Mouse (Mus musculus) stomach, embryonic 15.5 days (tissue): ENCODE data around the gene Kat2a. TPM values are rescaled to one million over a fixed set of nuclear protein-coding genes. Genes with fewer than 3 reads are reported as not detected.
A peak's percentile ranks its signal among the peaks of the same experiment; 100 is the strongest.

Experiments
- ATAC-seq: fragments of 200-750 bp; cut with Nextera tagmentation; 2 replicates; pipeline ENCODE4 v1.8.0; 2017; ENCODE audit warnings: low read depth, moderate number of reproducible peaks, moderate TSS enrichment; ENCODE audit not compliant: insufficient read depth, low FRiP score
- H3K27ac ChIP-seq: fragments of 300-500 bp; sonication (generic); 2 replicates; pipeline ENCODE4 v1.5.1; 2015; ENCODE audit warnings: mild to moderate bottlenecking, inconsistent platforms
- H3K27me3 ChIP-seq: fragments of 300-500 bp; sonication (generic); replicated peaks from 2 replicates; pipeline ENCODE4 v1.6.1; 2015; ENCODE audit warnings: inconsistent platforms
- H3K36me3 ChIP-seq: fragments of 300-500 bp; sonication (generic); 2 replicates; pipeline ENCODE4 v1.6.1; 2015; ENCODE audit warnings: inconsistent platforms
- H3K4me1 ChIP-seq: fragments of 300-500 bp; sonication (generic); 2 replicates; pipeline ENCODE4 v1.6.1; 2015; ENCODE audit warnings: inconsistent platforms
- H3K4me2 ChIP-seq: fragments of 300-500 bp; sonication (generic); 2 replicates; pipeline ENCODE4 v1.6.1; 2015; ENCODE audit warnings: mild to moderate bottlenecking, inconsistent platforms
- H3K4me3 ChIP-seq: fragments of 300-500 bp; sonication (generic); replicated peaks from 2 replicates; pipeline ENCODE4 v1.5.1; 2015; ENCODE audit warnings: inconsistent platforms
- H3K9ac ChIP-seq: fragments of 300-500 bp; sonication (generic); 2 replicates; pipeline ENCODE4 v1.6.1; 2015; ENCODE audit warnings: inconsistent platforms
- H3K9me3 ChIP-seq: fragments of 300-500 bp; sonication (generic); 2 replicates; pipeline ENCODE4 v1.6.1; 2016; ENCODE audit warnings: inconsistent platforms
- WGBS: fragments of 180-500 bp; shearing (Covaris S2); methylation state at CpG from one replicate; pipeline ENCODE4 v1.1.7; 2015; 5-methylcytosine and 5-hydroxymethylcytosine counted together
- polyA plus RNA-seq: library from polyadenylated mRNA; unstranded; fragments of >200 nt; fragmentation: Nextera tagmentation; extraction: Ambion mirVana; gene quantifications from 2 replicates; pipeline ENCODE4 v1.2.1, GENCODE M21; 2015

Kat2a gene
- polyA plus RNA-seq, 1 experiment from 2014 or later, result 47.3 TPM

DNA sequence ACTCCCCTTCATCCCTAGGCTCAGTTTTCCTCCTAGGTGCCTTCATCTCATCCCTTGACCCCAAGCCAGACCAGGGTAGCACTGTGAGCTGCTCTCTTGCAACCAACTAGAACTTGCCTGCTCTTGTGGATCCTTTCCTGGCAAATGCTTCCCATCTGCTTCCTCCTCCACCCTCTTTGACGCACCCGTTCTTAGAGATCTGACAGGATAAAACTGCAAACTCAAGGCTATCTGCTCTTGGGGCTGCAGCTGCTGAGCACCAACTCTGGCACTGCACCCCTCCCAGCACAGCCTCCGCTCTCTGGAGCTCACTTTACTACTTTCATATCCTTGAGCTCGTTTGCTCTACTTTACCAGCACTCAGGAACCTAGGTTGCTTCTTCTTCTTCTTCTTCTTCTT, 36.4 kb upstream of the Kat2a start:
- no peak overlapping the region for H3K4me3 ChIP-seq
- H3K9me3 ChIP-seq, result no peaks in the 10 kb centered on the region
- 62% methylated on average over 4 of the region's 4 CpGs for WGBS
- no peak overlapping the region for H3K27ac ChIP-seq
- ATAC-seq, result no peak
- peaks cover 21% of the 10 kb centered on the region; the same call in 1 of the 2 replicates for H3K27me3 ChIP-seq
- no peak overlapping the region for H3K4me2 ChIP-seq
- H3K36me3 ChIP-seq, result no peaks in the 10 kb centered on the region
- no peak overlapping the region for H3K9ac ChIP-seq
- no peaks in the 10 kb centered on the region for H3K4me1 ChIP-seq

GRCm38 (mm10) chr11:100747114-100747513, 34.8 kb upstream of the Kat2a start:
- Histone ChIP-seq H3K4me1 (no peaks in the 10 kb centered on the region), H3K27ac (no peak overlapping the region), H3K27me3 (peaks cover 21% of the 10 kb centered on the region; the same call in 1 of the 2 replicates), H3K9ac (no peak overlapping the region), H3K9me3 (no peaks in the 10 kb centered on the region), H3K4me2 (no peak overlapping the region), H3K36me3 (no peaks in the 10 kb centered on the region), H3K4me3 (no peak overlapping the region)
- WGBS, result 65% methylated on average over 5 of the region's 5 CpGs
- ATAC-seq, result no peak

DNA sequence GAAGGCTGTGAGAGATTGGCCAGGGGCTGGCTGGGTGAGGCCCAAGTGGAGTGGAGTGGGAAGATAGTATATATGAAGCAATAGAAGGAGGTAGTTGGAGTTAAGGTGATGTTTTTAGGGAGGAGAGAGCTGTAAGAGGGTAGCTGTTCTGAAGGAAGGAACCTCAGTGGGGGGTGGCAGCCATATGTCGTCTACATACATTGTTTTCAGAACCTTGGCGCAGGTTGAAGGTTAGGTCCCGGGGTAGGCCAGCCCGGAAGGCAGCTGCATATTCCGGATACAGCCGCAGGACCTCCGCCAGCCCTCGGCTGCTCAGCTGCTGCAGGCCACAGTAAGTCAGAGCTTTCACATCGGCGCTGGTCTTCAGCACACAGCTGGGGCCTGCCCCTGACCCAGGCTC, 34.3 kb upstream of the Kat2a start:
- Histone ChIP-seq H3K27ac (no peak overlapping the region), H3K4me1 (no peaks in the 10 kb centered on the region), H3K27me3 (peaks cover 21% of the 10 kb centered on the region; the same call in 1 of the 2 replicates), H3K36me3 (no peaks in the 10 kb centered on the region), H3K4me3 (no peak overlapping the region), H3K4me2 (no peak overlapping the region), H3K9me3 (no peaks in the 10 kb centered on the region), H3K9ac (no peak overlapping the region)
- ATAC-seq, result no peak
- 80% methylated on average over 10 of the region's 10 CpGs for WGBS

DNA sequence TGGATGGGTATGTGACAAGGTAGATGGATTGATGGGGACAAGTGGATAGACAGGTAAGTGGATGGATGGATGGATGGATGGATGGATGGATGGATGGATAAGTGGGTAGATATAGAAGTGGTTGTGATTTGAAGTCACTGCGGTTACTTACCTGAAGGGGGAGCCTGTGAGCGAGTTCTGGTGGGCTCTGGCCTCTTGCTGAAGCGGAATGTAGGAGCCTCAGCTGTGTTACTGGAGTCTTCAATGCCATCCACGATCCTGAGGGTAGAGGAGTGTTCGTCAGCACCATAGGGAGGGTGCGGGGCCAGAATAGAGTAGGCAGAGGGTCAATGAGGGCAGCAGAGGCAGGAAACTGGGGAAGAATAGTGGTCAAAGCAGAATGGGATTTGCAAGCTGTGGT, 32.8 kb upstream of the Kat2a start:
- ATAC-seq, result no peak

GRCm38 (mm10) chr11:100741348-100741747, 29.1 kb upstream of the Kat2a start:
- Histone ChIP-seq H3K27me3 (no peaks in the 10 kb centered on the region), H3K36me3 (no peaks in the 10 kb centered on the region), H3K9me3 (no peaks in the 10 kb centered on the region), H3K4me3 (no peak overlapping the region), H3K9ac (no peak overlapping the region), H3K4me1 (peaks cover 12% of the 10 kb centered on the region), H3K4me2 (no peak overlapping the region), H3K27ac (no peak overlapping the region)
- no peak for ATAC-seq
- 65% methylated on average over 6 of the region's 6 CpGs for WGBS

More for the DNA sequence above, 32.8 kb upstream of the Kat2a start:
- no peak overlapping the region for H3K4me3 ChIP-seq
- no peak overlapping the region for H3K27ac ChIP-seq
- no peak overlapping the region for H3K4me2 ChIP-seq
- peaks cover 19% of the 10 kb centered on the region; the same call in 1 of the 2 replicates for H3K27me3 ChIP-seq
- H3K9ac ChIP-seq, result no peak overlapping the region
- H3K36me3 ChIP-seq, result no peaks in the 10 kb centered on the region
- H3K4me1 ChIP-seq, result no peaks in the 10 kb centered on the region
- no peaks in the 10 kb centered on the region for H3K9me3 ChIP-seq
- WGBS, result 13% methylated on average over 6 of the region's 6 CpGs

GRCm38 (mm10) chr11:100738749-100739148, 26.5 kb upstream of the Kat2a start:
- Histone ChIP-seq H3K9me3 (no peaks in the 10 kb centered on the region), H3K4me2 (peak overlapping the region; percentile 70), H3K4me1 (peaks cover 23% of the 10 kb centered on the region), H3K4me3 (peak overlapping the region; percentile 100), H3K27me3 (no peaks in the 10 kb centered on the region), H3K9ac (no peak overlapping the region), H3K36me3 (no peaks in the 10 kb centered on the region), H3K27ac (no peak overlapping the region)
- WGBS, result 19% methylated on average over 5 of the region's 5 CpGs
- ATAC-seq, result no peak

GRCm38 (mm10) chr11:100738066-100738604, 25.9 kb upstream of the Kat2a start, which contains the start of gene Rab5c:
Gene Rab5c, minus strand, starts transcription at chr11:100738215.
- Histone ChIP-seq H3K4me3 (peak within 1 kb of the TSS; percentile 100), H3K4me2 (peak within 1 kb of the TSS; percentile 75), H3K9me3 (no peaks in the 10 kb centered on the region), H3K27me3 (no peaks in the 10 kb centered on the region), H3K4me1 (peaks cover 23% of the 10 kb centered on the region), H3K27ac (peak within 1 kb of the TSS; percentile 61), H3K36me3 (no peaks in the 10 kb centered on the region), H3K9ac (peak within 1 kb of the TSS; percentile 97)
- peak; percentile 99 for ATAC-seq
- under 1% methylated on average over 39 of the region's 39 CpGs for WGBS

DNA sequence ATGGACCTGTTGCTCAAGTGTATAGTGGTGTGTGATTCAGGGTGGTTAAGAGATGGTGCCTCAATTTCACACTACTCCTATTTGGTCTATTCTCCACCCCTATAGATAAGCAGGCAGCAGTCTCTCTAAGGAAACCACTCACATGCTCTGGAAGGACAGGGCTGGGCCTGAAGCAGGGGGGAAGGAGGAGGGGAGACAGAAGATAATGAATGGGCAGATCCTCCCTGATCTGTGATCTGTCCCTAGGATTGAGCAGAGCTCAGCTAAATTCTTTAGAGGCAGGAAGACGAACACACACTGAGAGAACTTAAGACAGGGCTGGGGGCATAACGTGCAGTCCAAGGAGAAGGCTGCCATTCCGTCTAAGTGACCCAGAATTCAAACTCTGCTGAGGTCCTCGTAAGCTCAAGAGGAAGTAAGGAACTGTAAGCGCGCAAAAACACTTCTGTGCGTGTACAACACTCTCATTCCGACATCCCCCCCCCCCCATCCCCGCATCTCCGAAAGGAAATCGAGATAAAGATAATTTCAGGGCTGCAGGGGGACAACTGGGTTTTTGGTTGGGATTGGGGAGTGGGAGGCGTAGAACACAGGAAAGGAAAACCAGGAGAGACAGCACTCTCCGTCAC, 25.0 kb upstream of the Kat2a start:
- Histone ChIP-seq H3K4me3 (peak overlapping the region; percentile 100), H3K4me2 (peak overlapping the region; percentile 75), H3K36me3 (no peaks in the 10 kb centered on the region), H3K9ac (peak overlapping the region; percentile 97), H3K9me3 (no peaks in the 10 kb centered on the region), H3K4me1 (peaks cover 23% of the 10 kb centered on the region), H3K27ac (peak overlapping the region; percentile 61), H3K27me3 (no peaks in the 10 kb centered on the region)
- ATAC-seq, result peak; percentile 29
- WGBS, result 2% methylated on average over 13 of the region's 13 CpGs

- Histone ChIP-seq H3K4me3 (peak overlapping the region; percentile 100), H3K4me2 (peak overlapping the region; percentile 75), H3K9ac (0 out of 2 replicates have a peak overlapping the region, but pooled peaks have one; percentile 97), H3K9me3 (no peaks in the 10 kb centered on the region), H3K4me1 (peaks cover 23% of the 10 kb centered on the region), H3K27me3 (no peaks in the 10 kb centered on the region), H3K36me3 (no peaks in the 10 kb centered on the region), H3K27ac (peak overlapping the region; percentile 61; the same call in 1 of the 2 replicates)
- ATAC-seq, result no peak
- WGBS, result 56% methylated on average over 4 of the region's 4 CpGs
These were observed 24.4 kb upstream of the Kat2a start for GRCm38 (mm10) chr11:100736746-100737080.

DNA sequence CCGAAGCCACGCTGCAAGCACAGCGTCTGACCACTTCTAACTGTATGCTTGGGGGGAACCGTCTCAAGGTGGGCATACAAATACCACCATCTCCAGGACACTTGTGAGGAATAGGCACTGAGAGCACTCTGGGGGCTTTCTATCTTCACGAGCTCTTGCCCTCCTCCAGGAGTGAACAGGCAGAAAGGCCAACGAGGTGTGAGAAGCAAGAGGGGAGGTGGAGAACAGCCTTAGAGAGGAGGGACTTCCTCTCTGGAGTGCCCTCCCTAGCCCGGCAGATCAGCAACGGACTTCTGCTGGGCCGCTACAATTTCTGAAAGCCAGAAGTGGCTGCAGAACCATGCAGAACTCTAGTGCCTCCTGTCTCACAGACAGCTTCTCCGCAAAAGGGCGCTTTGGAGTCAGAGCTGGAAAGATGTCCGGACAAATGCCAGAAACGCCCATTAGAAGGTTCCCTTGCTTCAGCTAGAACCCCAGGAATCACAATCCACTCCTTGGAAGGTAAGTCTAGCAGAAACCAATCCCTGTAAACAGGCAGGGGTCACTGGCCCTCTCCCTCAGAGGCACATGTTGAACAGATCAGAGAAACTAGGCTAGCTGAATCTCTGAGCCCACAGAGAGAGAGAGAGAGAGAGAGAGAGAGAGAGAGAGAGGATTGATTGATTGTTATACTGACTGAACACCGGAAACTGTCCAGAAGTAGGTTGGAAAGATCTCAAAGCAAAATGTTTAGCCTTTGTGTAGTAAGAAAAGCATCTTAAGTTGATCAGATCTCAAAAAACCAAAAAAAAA, 23.9 kb upstream of the Kat2a start:
- H3K9ac ChIP-seq, result no peak overlapping the region
- H3K36me3 ChIP-seq, result no peaks in the 10 kb centered on the region
- WGBS, result 65% methylated on average over 14 of the region's 14 CpGs
- peaks cover 23% of the 10 kb centered on the region for H3K4me1 ChIP-seq
- H3K27ac ChIP-seq, result peak overlapping the region; percentile 26; the same call in 1 of the 2 replicates
- no peak for ATAC-seq
- no peaks in the 10 kb centered on the region for H3K9me3 ChIP-seq
- H3K4me3 ChIP-seq, result peak overlapping the region; percentile 100
- no peaks in the 10 kb centered on the region for H3K27me3 ChIP-seq
- peak overlapping the region; percentile 75 for H3K4me2 ChIP-seq

- Histone ChIP-seq H3K36me3 (no peaks in the 10 kb centered on the region), H3K4me3 (peak overlapping the region; percentile 100), H3K9me3 (no peaks in the 10 kb centered on the region), H3K4me1 (peaks cover 23% of the 10 kb centered on the region), H3K27me3 (no peaks in the 10 kb centered on the region), H3K4me2 (peak overlapping the region; percentile 75), H3K27ac (no peak overlapping the region), H3K9ac (no peak overlapping the region)
- 88% methylated on average over 9 of the region's 9 CpGs for WGBS
- no peak for ATAC-seq
These were observed 23.0 kb upstream of the Kat2a start for GRCm38 (mm10) chr11:100735134-100735865.
